Mouse (Mus musculus) bone marrow macrophage, adult 2 months (primary cell): ENCODE measurements at regions not wholly inside any gene's neighbourhood (a gene's known extent, or its start where the extent isn't known, plus 50 kb on each side); places are given as distances from the start of the nearest gene placed in this dataset.

Experiments
- H3K27ac ChIP-seq: 2 replicates; pipeline ENCODE4 v1.5.1; 2012; ENCODE audit warnings: low read depth, low read length; ENCODE audit not compliant: insufficient read depth
- H3K4me1 ChIP-seq: 2 replicates; pipeline ENCODE4 v1.6.1; 2012; ENCODE audit warnings: low read length; ENCODE audit not compliant: control insufficient read depth, insufficient read depth
- H3K4me3 ChIP-seq: 2 replicates; pipeline ENCODE4 v1.5.1; 2012; ENCODE audit warnings: mild to moderate bottlenecking, low read length, moderate library complexity; ENCODE audit not compliant: insufficient read depth
- CTCF ChIP-seq: IDR thresholded peaks from 2 replicates; pipeline ENCODE4 v1.5.1; 2012; ENCODE audit warnings: low read depth, mild to moderate bottlenecking, low read length, moderate library complexity
- POLR2A ChIP-seq: IDR thresholded peaks from 2 replicates; pipeline ENCODE4 v1.6.1; 2012; ENCODE audit warnings: mild to moderate bottlenecking, low read depth, low read length, borderline replicate concordance

- H3K4me3 ChIP-seq = no peak overlapping the region
- TF ChIP-seq CTCF = no peak
- no peak for TF ChIP-seq POLR2A
- H3K27ac ChIP-seq = no peak overlapping the region
- peaks cover 3% of the 10 kb centered on the region for H3K4me1 ChIP-seq
Measured at GRCm38 (mm10) chr12:54288041-54288502, 84.4 kb upstream of the Egln3 start.

GRCm38 (mm10) chr12:54286911-54287819 lies 83.5 kb upstream of the Egln3 start:
- H3K4me1 ChIP-seq = no peaks in the 10 kb centered on the region
- H3K4me3 ChIP-seq = no peak overlapping the region
- TF ChIP-seq CTCF = no peak
- no peak for TF ChIP-seq POLR2A
- H3K27ac ChIP-seq = no peak overlapping the region

- no peak for TF ChIP-seq POLR2A
- no peak for TF ChIP-seq CTCF
- no peak overlapping the region for H3K27ac ChIP-seq
- no peak overlapping the region for H3K4me3 ChIP-seq
- H3K4me1 ChIP-seq = no peaks in the 10 kb centered on the region
Measured at GRCm38 (mm10) chr12:54283646-54284045, 80.0 kb upstream of the Egln3 start.

GRCm38 (mm10) chr12:54283011-54283410 lies 79.4 kb upstream of the Egln3 start:
- TF ChIP-seq CTCF = no peak
- TF ChIP-seq POLR2A = no peak
- no peaks in the 10 kb centered on the region for H3K4me1 ChIP-seq
- H3K4me3 ChIP-seq = no peak overlapping the region
- no peak overlapping the region for H3K27ac ChIP-seq

GRCm38 (mm10) chr12:54282281-54282921 lies 78.7 kb upstream of the Egln3 start:
- Histone ChIP-seq H3K4me3 (no peak overlapping the region), H3K4me1 (no peaks in the 10 kb centered on the region), H3K27ac (no peak overlapping the region)
- TF ChIP-seq POLR2A (no peak), CTCF (no peak)

DNA sequence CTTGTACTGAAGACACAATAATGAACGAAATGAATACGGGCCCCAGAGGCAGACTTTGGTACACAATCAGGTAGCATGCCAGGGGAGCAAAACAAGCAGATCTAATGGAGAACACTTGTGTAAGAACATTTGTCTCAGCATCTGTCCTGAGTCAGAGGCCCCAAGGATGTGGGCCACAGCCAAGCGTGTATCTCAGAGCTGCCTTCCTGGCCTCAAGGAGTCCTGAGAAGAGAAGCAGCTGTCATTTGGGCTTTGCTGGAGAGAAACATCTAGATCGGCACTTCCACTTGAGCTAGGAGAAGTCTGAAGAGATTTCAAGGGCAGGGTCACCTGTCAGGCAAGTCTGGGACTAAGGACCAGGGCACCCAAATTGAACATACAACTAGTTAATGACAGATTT lies 76.8 kb upstream of the Egln3 start:
- Histone ChIP-seq H3K4me3 (no peak overlapping the region), H3K4me1 (no peaks in the 10 kb centered on the region), H3K27ac (no peak overlapping the region)
- TF ChIP-seq CTCF (no peak), POLR2A (no peak)

GRCm38 (mm10) chr12:54280001-54280400 lies 76.3 kb upstream of the Egln3 start:
- no peaks in the 10 kb centered on the region for H3K4me1 ChIP-seq
- no peak overlapping the region for H3K4me3 ChIP-seq
- no peak overlapping the region for H3K27ac ChIP-seq
- no peak for TF ChIP-seq CTCF
- no peak for TF ChIP-seq POLR2A

GRCm38 (mm10) chr12:54276978-54277537 lies 73.4 kb upstream of the Egln3 start:
- H3K4me3 ChIP-seq = no peak overlapping the region
- no peak for TF ChIP-seq CTCF
- TF ChIP-seq POLR2A = no peak
- no peak overlapping the region for H3K27ac ChIP-seq
- no peaks in the 10 kb centered on the region for H3K4me1 ChIP-seq

GRCm38 (mm10) chr12:54273506-54273905 lies 69.8 kb upstream of the Egln3 start:
- H3K4me1 ChIP-seq = no peaks in the 10 kb centered on the region
- H3K27ac ChIP-seq = no peak overlapping the region
- no peak overlapping the region for H3K4me3 ChIP-seq
- TF ChIP-seq POLR2A = no peak
- no peak for TF ChIP-seq CTCF

DNA sequence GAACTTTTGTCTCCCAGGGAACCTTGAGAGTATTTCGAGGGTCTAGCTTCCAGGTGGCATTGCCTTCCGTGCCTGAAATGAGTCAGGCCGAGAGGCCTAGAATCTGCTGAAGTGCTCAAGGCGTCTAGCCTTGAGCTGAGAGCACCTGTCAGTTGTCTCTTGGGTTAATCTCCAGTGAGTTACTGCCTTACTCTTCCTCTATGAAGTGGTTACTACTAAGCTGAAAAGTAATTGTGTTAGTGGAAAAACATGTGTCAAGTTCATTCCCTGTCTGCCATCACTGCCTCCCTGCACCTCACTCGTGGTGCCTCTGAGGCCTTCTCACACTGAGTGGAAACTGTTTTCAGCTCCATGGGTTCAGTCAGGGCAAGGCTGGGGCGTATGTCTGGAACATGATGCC lies 69.0 kb upstream of the Egln3 start:
- no peak overlapping the region for H3K4me3 ChIP-seq
- H3K27ac ChIP-seq = no peak overlapping the region
- TF ChIP-seq CTCF (no peak), POLR2A (no peak)
- H3K4me1 ChIP-seq = no peaks in the 10 kb centered on the region
